Mouse (Mus musculus) neural tube, embryonic 13.5 days (tissue): ENCODE results near the gene Olfr519. TPM values are rescaled to one million over a fixed set of nuclear protein-coding genes. Genes with fewer than 3 reads are reported as not detected.

Source experiments
- ATAC-seq: fragments of 200-750 bp; cut with Nextera tagmentation; 2 replicates; pipeline ENCODE4 v1.8.0; 2017; ENCODE audit warnings: low read depth, mild to moderate bottlenecking, moderate TSS enrichment, moderate library complexity
- H3K27ac ChIP-seq: fragments of 300-500 bp; sonication (generic); replicated peaks from 2 replicates; pipeline ENCODE4 v1.5.1; 2015; ENCODE audit warnings: moderate library complexity, mild to moderate bottlenecking, inconsistent platforms
- H3K27me3 ChIP-seq: fragments of 300-500 bp; sonication (generic); 2 replicates; pipeline ENCODE4 v1.6.1; 2015; ENCODE audit warnings: mild to moderate bottlenecking, inconsistent platforms
- H3K36me3 ChIP-seq: fragments of 300-500 bp; sonication (generic); 2 replicates; pipeline ENCODE4 v1.6.1; 2015; ENCODE audit warnings: mild to moderate bottlenecking, inconsistent platforms
- H3K4me1 ChIP-seq: fragments of 300-500 bp; sonication (generic); replicated peaks from 2 replicates; pipeline ENCODE4 v1.6.1; 2015; ENCODE audit warnings: inconsistent platforms
- H3K4me2 ChIP-seq: fragments of 300-500 bp; sonication (generic); 2 replicates; pipeline ENCODE4 v1.6.1; 2015; ENCODE audit warnings: inconsistent platforms, mild to moderate bottlenecking, moderate library complexity
- H3K4me3 ChIP-seq: fragments of 300-500 bp; sonication (generic); 2 replicates; pipeline ENCODE4 v1.5.1; 2015; ENCODE audit warnings: mild to moderate bottlenecking, inconsistent platforms
- H3K9ac ChIP-seq: fragments of 300-500 bp; sonication (generic); 2 replicates; pipeline ENCODE4 v1.6.1; 2015; ENCODE audit warnings: moderate library complexity, mild to moderate bottlenecking, inconsistent platforms
- H3K9me3 ChIP-seq: fragments of 300-500 bp; sonication (generic); 2 replicates; pipeline ENCODE4 v1.6.1; 2016; ENCODE audit warnings: inconsistent platforms
- WGBS: fragments of 180-500 bp; shearing (Covaris S2); methylation state at CpG from one replicate; pipeline ENCODE4 v1.1.7; 2015; 5-methylcytosine and 5-hydroxymethylcytosine counted together
- polyA plus RNA-seq: library from polyadenylated mRNA; unstranded; fragments of >200 nt; fragmentation: Nextera tagmentation; extraction: Ambion mirVana; gene quantifications from 2 replicates; pipeline ENCODE4 v1.2.1, GENCODE M21; 2015

Olfr519 gene
- polyA plus RNA-seq, 1 experiment from 2014 or later: not detected

- Histone ChIP-seq H3K9ac (no peak within 1 kb of the TSS), H3K36me3 (no peaks in the 10 kb centered on the region), H3K27ac (no peak within 1 kb of the TSS), H3K4me2 (no peak within 1 kb of the TSS), H3K27me3 (no peaks in the 10 kb centered on the region), H3K4me3 (no peak within 1 kb of the TSS), H3K9me3 (no peaks in the 10 kb centered on the region), H3K4me1 (no peaks in the 10 kb centered on the region)
- WGBS: 84% methylated on average over 4 of the region's 4 CpGs
- ATAC-seq: no peak
These were observed 9.3 kb downstream of the Olfr519 start, which contains the start of gene Olfr518 for GRCm38 (mm10) chr7:108884906-108885305. Gene Olfr518 (minus strand): TSS chr7:108885006.

DNA sequence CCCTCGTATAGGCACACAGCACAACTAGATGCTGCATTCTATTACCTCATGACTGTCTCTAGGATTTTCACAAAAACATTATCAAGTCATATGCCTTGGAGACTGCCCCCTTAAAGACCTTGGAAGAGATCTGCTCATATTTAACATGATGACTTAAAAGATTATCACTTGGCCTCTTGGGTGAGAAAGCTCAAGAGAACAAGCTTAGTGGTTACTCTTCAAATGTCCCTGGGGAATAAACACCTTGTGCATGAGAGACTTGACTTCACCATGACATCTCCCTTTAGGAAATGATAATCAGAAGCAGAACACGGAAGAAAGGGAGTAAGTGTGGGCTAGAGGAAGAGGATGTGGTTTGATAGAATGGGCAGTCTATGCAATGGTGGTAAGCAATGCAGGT lies 21.9 kb downstream of the Olfr519 start, which contains the start of gene Olfr517:
Gene Olfr517 (minus strand): TSS at position 101 of the 400 bp plus-strand sequence.
- H3K36me3 ChIP-seq: no peaks in the 10 kb centered on the region
- WGBS: 74% methylated on average over 2 of the region's 2 CpGs
- H3K27me3 ChIP-seq: no peaks in the 10 kb centered on the region
- ATAC-seq: no peak
- H3K4me2 ChIP-seq: no peak within 1 kb of the TSS
- no peaks in the 10 kb centered on the region for H3K9me3 ChIP-seq
- no peak within 1 kb of the TSS for H3K27ac ChIP-seq
- H3K4me3 ChIP-seq: no peak within 1 kb of the TSS
- no peaks in the 10 kb centered on the region for H3K4me1 ChIP-seq
- no peak within 1 kb of the TSS for H3K9ac ChIP-seq

GRCm38 (mm10) chr7:108850429-108850828 lies 43.8 kb downstream of the Olfr519 start, which contains the start of gene Olfr516:
Gene Olfr516 (minus strand): TSS chr7:108850529.
- Histone ChIP-seq H3K27ac (no peak within 1 kb of the TSS), H3K4me1 (no peaks in the 10 kb centered on the region), H3K9me3 (no peaks in the 10 kb centered on the region), H3K9ac (no peak within 1 kb of the TSS), H3K4me2 (no peak within 1 kb of the TSS), H3K36me3 (no peaks in the 10 kb centered on the region), H3K27me3 (no peaks in the 10 kb centered on the region), H3K4me3 (no peak within 1 kb of the TSS)
- no peak for ATAC-seq
- WGBS: 92% methylated on average over 2 of the region's 2 CpGs

Other genes with a start within 250 kb of the Olfr519 start
- 0.06 TPM in 1 of 2 replicates, not detected in the other for gene Olfr509, start 242.5 kb downstream of the Olfr519 start, polyA plus RNA-seq
- gene Olfr510, start 228.0 kb downstream of the Olfr519 start, polyA plus RNA-seq: not detected in 2 replicates
- gene Olfr512, start 181.1 kb downstream of the Olfr519 start, polyA plus RNA-seq: not detected in 2 replicates
- not detected in 2 replicates for gene Olfr513, start 143.4 kb downstream of the Olfr519 start, polyA plus RNA-seq
- gene Olfr514, start 68.4 kb downstream of the Olfr519 start, polyA plus RNA-seq: not detected in 2 replicates
- gene Olfr516, start 43.9 kb downstream of the Olfr519 start, polyA plus RNA-seq: not detected in 2 replicates
- not detected in 2 replicates for gene Olfr517, start 22.0 kb downstream of the Olfr519 start, polyA plus RNA-seq
- gene Olfr518, start 9.4 kb downstream of the Olfr519 start, polyA plus RNA-seq: not detected in 2 replicates
- gene Nlrp10, start 35.8 kb upstream of the Olfr519 start, polyA plus RNA-seq: not detected in 2 replicates
- 69.4 and 79.7 TPM in 2 replicates for gene Eif3f, start 40.0 kb upstream of the Olfr519 start, polyA plus RNA-seq
- gene Tub, start 55.9 kb upstream of the Olfr519 start, polyA plus RNA-seq: 32.6 and 39.3 TPM in 2 replicates
- 25.5 and 28.3 TPM in 2 replicates for gene Ric3, start 188.9 kb upstream of the Olfr519 start, polyA plus RNA-seq